Mouse (Mus musculus) MEL (cell line): Measurements from ENCODE around the gene Slco1a6.

Experiments used
- CTCF ChIP-seq, 3 experiments: IDR thresholded peaks in 2 of 3; conservative IDR thresholded peaks in 1 of 3; 2 replicates each; pipeline ENCODE4 v1.5.1; 2011 to 2012; ENCODE audit warnings: low read length in 3 of 3, low read depth in 2 of 3, mild to moderate bottlenecking in 2 of 3, improper control_type of control experiment in 1 of 3, inconsistent platforms in 1 of 3, mixed read lengths in 1 of 3, moderate library complexity in 1 of 3; ENCODE audit not compliant: control insufficient read depth in 1 of 3, insufficient read depth in 1 of 3, poor library complexity in 1 of 3, severe bottlenecking in 1 of 3
- ELF1 ChIP-seq: IDR thresholded peaks from 2 replicates; pipeline ENCODE4 v1.6.1; 2014; ENCODE audit warnings: low read depth, mild to moderate bottlenecking, inconsistent platforms, low read length, improper control_type of control experiment, moderate library complexity
- GATA1 ChIP-seq: IDR thresholded peaks from 2 replicates; pipeline ENCODE4 v1.6.1; 2011; ENCODE audit warnings: low read depth, low read length, improper control_type of control experiment
- MAZ ChIP-seq: IDR thresholded peaks from 2 replicates; pipeline ENCODE4 v1.6.1; 2012; ENCODE audit warnings: low read depth, mild to moderate bottlenecking, inconsistent platforms, low read length, improper control_type of control experiment
- MXI1 ChIP-seq: IDR thresholded peaks from 2 replicates; pipeline ENCODE4 v1.6.1; 2011; ENCODE audit warnings: mild to moderate bottlenecking, low read depth, low read length, improper control_type of control experiment
- MYC ChIP-seq: IDR thresholded peaks from 2 replicates; pipeline ENCODE4 v1.6.1; 2011; ENCODE audit warnings: low read depth, mild to moderate bottlenecking, low read length, improper control_type of control experiment, moderate library complexity
- NELFE ChIP-seq: IDR thresholded peaks from 2 replicates; pipeline ENCODE4 v1.6.1; 2011; ENCODE audit warnings: low read depth, low read length, improper control_type of control experiment
- POLR2A ChIP-seq, 2 experiments: IDR thresholded peaks; 2 replicates each; pipeline ENCODE4 v1.6.1; 2011 to 2012; ENCODE audit warnings: low read length in 2 of 2, mild to moderate bottlenecking in 2 of 2, control low read depth in 1 of 2, improper control_type of control experiment in 1 of 2, low read depth in 1 of 2, moderate library complexity in 1 of 2; ENCODE audit not compliant: control insufficient read depth in 1 of 2, insufficient read depth in 1 of 2, poor library complexity in 1 of 2
- POLR2AphosphoS2 ChIP-seq: IDR thresholded peaks from 2 replicates; pipeline ENCODE4 v1.6.1; 2011; ENCODE audit warnings: low read length, improper control_type of control experiment
- POLR2AphosphoS5 ChIP-seq: IDR thresholded peaks from 2 replicates; pipeline ENCODE4 v1.6.1; 2012; ENCODE audit warnings: low read depth, borderline replicate concordance, mild to moderate bottlenecking, inconsistent platforms, low read length, moderate library complexity, mixed read lengths
- USF1 ChIP-seq: IDR thresholded peaks from 2 replicates; pipeline ENCODE4 v1.6.1; 2014; ENCODE audit warnings: low read depth, mild to moderate bottlenecking, inconsistent platforms, low read length, improper control_type of control experiment, moderate library complexity
- USF2 ChIP-seq, 2 experiments: IDR thresholded peaks; 2 replicates each; pipeline ENCODE4 v1.6.1; 2011 to 2012; ENCODE audit warnings: improper control_type of control experiment in 2 of 2, low read length in 2 of 2, borderline replicate concordance in 1 of 2, inconsistent platforms in 1 of 2, low read depth in 1 of 2, mild to moderate bottlenecking in 1 of 2; ENCODE audit not compliant: insufficient read depth in 1 of 2

- TF ChIP-seq NELFE (no peak), CTCF (IDR thresholded peaks at IDR 0.05 in 2 of 3, conservative IDR thresholded peaks at IDR 0.05 in 1 of 3; ENCODE audit: control insufficient read depth in 1 of 3, insufficient read depth in 1 of 3, low read depth in 2 of 3, low read length in 3 of 3, poor library complexity in 1 of 3, severe bottlenecking in 1 of 3) (peak in 2 of 3 experiments; percentile 55 to 58; a peak in 4 of 6 replicates), MAZ (no peak), POLR2A (IDR thresholded peaks at IDR 0.05; ENCODE audit: control insufficient read depth in 1 of 2, insufficient read depth in 1 of 2, low read depth in 1 of 2, low read length in 2 of 2, poor library complexity in 1 of 2) (no peak), MXI1 (no peak), POLR2AphosphoS5 (no peak), MYC (no peak), ELF1 (no peak), USF1 (no peak), USF2 (IDR thresholded peaks at IDR 0.05; ENCODE audit: borderline replicate concordance in 1 of 2, insufficient read depth in 1 of 2, low read depth in 1 of 2, low read length in 2 of 2) (no peak), GATA1 (no peak), POLR2AphosphoS2 (no peak)
These were observed 167.8 kb downstream of the Slco1a6 start for GRCm38 (mm10) chr6:142040306-142041175.
